Mouse (Mus musculus): ENCODE data around the gene Ints6.

Ints6 gene

DNA sequence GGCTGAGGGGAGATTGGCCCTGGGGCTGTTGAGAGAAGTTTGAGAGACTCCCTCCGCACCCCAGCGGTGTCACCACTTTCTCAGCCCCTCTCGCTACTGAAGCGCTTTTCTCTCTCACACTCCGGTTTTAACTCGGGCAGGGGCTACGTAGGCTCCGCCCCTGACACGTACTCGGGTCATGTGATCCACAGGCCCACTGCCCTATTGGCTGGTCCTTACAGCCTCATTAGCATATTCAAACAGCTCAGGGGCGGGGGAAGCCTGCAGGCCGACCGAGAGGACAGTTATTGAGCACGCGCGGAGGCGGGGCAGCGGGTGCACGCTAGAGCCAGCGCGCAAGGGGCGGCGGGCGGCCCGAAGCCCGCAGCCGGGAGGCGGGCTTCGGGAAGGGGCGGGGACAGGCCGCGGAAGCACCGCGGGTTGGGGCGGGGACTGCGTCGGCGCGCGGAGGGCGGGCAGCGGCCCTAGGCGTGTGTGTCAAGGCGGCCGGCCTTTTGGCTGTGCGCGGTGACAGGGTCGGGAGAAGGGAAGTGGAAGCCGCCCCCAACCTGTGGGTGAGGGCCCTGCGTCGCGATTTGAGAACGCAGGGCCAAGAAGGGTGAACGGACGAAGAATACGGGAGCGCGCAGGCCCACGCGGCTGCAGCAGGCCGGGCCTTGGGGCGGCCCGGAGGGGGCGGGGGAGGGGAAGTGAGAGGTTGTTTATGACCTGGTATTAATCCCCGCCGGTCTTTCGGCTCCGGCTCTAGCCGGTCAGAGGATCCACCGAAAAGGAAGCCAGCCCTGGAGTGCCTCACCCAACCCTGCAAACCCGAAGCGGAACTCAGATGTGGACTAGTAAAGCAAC lies at the start of gene Ints6:
TSS of gene Ints6 (minus strand) at position 134 of the 846 bp plus-strand sequence.
- DNase-seq: peak; percentile 97 to 99

DNA sequence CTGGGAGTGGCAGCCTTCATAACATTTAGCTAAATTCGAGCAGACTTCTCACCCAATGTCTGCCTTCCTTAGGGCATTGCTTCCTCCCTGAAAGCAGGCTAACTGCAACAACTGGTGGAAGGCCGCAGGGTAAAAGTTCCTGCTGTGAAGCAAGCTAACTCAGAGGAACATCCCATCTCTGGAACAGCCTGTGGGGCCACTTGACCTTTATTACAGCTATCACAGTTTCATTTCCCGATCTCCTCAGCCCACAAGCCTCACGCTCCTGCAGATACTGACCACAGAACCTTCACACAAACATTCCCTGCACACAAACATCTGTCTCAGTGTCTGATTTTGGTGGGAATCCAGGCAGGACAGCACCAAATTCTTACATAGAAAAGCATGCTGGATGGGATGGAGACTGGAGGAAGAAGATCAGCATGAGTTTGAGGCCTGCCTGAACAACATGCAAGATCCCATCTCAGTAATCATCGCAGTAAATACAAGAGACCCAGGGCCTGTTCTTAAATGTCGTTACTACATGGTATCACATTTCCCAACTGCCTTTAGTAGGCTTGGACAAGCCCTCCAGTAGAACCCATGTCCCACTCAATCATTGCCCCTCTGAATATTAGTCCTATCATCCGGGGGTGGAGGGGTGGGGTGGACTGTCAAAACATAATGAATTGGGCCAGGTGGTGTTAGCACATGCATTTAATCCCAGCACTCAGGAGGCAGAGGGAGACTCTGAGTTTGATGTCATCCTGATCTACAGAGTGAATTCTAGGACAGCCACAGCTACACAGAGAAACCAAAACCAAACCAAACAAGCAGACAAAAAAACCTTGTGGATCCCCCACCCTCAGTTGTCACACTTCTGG lies 47.9 kb upstream of the Ints6 start:
- DNase-seq: no peak

DNA sequence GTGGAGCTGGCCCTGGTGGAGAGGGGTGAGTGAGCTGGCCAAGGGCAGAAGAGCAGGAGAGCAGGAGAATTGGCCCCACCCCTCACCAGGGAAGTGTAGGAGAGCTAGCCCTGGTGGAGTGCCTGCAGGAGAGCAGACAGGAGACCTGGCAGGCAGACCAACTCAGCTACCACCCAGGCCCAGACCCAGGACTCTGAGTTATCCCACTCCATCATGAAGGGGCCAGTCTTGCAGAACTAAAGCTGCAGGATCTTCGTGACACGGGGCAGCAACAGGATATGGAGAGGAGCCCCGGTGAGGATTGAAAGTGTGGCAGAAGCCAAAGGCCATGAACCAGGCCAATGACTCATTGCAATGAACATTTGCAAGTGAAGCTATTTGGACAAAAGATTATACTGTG lies 46.0 kb upstream of the Ints6 start:
- DNase-seq: no peak

GRCm38 (mm10) chr14:62803204-62803603 lies 42.2 kb upstream of the Ints6 start:
- DNase-seq: no peak

DNA sequence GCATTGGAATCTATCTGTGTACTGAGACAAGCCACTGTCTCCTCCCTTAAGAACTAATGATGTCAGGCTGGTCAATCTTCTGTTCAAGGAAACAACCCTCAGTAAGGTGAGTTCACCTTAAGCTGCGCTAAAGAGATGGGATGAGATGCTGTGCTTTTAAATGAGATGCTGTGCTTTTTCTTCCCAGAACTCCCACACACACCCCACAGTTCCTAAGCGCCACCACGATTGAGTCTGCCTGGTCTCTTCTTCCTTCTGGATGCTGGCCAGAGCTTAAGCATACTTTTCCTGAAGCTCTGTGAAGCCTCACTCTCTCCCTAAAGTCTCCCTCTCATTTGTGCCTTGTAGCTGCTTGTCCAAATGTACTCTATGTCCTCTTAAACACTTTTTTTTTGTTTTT lies 39.8 kb upstream of the Ints6 start:
- no peak for DNase-seq

DNA sequence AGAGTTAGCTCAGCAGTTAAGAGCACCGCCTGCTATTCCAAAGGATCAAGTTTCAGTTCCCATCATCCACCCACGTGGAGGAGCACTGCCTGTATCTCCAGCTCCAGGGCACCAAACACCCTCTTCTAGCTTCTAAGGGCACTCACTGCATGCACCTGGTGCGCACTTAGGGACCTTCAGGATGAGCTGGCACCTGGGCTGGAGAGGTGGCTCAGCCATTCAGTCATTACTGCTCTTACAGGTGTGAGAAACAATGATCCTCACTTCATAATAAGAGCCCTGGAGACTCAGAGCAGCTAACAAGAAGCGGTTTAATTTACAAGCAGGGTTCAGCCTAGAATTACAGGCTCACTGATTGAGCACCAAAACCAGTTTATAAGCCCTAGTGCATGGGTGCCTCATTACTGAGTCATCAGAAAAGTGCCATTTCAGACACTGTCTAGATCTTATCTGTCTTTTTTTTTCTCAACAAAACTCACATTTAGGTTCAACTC lies 37.7 kb upstream of the Ints6 start:
- no peak for DNase-seq

DNA sequence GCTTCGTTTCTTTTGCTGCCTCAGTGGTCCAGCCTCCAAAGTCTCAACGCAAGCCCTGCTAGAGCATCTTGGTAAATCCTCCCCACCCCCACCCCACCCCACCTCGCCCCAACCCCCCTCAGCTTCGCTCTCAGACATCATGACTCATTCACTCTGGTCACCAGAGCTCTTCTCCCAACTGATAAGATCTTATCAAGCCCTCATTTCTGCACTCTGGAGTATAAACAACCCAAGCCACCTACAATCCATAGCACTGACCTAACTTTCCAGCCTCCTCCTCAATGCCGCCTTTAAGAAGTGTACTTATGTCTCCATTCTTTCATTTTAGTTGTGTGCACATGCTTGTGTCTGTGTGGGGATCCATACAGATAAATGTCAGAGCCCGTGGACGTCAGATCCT lies 34.8 kb upstream of the Ints6 start:
- no peak for DNase-seq

DNA sequence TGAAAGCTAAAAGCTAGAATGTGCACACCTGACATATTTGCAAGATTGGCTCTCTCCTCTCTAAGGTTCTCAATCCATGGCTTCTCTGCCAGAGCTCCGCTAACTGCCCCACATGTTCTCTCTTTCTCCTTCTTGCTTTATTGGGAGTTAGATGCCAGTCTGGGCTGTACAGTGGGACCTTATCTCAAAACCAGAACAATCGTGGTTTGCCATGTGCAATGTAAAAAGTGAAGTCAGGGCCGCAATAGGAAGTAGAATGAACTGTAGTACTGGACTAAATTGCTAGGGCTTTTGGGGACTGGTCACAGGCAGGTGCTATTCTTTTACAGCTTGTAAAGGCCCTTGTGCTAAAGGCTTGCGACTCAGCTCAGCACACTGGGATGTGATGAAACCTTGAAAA lies 28.3 kb upstream of the Ints6 start:
- DNase-seq: no peak

DNA sequence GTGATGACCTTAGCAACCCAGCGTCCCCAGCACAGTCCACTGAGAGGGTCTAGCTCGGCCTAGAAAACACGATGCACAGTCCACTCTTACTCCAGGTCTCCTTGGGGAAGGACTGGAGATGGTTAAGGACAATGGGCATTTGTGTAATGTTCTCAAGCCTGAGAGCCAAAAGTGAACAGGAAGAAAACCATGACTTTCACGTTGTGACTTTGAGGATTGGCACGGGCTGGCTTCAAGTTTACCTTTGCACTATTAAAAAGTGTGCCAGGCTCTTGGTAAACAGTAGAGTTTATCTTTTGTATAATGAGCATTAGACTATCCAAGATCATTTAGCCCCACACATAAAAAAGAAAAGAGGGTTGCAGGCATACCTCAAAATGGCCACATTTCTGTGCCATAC lies 22.0 kb upstream of the Ints6 start:
- DNase-seq: no peak

DNA sequence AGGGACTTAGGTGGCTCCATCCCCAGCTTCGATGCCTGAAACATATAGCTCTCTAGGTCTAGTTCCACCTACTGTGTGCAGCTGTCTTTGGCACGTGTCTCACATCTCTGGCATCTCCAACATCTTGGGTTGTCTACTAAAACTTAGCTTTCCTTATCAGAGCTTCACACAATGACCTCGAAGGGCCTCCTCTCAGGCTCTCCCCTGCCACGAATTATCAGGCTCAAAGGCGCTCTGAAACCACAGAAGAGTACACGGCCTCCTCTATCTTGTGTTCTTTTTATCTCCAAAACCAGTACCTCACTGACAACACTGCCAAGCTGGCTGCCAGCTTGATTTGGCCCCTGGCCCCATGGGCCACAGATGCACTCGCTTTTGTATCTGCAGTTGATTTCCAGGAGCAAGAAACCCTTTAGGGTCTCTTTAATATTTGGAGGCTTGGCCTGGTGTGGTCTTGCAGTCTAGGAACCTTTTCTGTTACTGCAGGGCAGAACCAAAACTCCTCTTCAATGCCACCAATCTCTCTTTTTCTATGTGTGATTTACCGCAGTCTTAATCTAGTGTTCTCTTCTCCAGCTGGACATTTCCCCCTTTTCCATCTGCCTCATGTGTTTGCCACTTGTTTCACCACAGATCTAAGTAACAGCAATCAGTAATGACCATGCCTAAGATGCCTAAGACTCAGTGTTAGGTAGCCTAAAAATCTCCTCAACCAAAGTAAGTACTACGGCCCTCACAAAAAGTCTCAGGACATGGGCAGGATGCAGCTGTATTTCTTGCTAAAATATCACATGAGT lies 19.7 kb upstream of the Ints6 start:
- DNase-seq: peak in 1 of 2 experiments; percentile 11

GRCm38 (mm10) chr14:62778095-62778494 lies 17.1 kb upstream of the Ints6 start:
- no peak for DNase-seq

DNA sequence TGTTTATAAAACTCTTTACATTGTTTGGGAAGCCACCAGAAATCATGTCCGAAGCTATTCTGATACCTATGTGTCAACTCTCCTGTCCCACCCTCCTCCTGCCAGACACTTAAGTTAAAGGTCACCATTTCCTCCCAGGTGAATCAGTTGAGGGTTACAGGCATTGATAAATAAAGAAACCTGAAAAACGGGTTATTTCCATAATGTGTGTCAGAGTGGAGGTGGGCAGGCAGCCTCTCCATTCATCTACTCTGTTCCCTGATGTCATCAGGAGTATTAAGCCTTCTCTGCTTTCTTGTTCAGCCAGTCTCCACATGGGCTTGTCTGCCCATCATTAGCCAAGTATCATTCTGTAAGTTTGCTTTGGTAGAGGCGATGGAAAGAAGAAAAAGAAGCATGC lies 14.1 kb upstream of the Ints6 start:
- no peak for DNase-seq

GRCm38 (mm10) chr14:62774246-62774645 lies 13.3 kb upstream of the Ints6 start:
- DNase-seq: no peak

DNA sequence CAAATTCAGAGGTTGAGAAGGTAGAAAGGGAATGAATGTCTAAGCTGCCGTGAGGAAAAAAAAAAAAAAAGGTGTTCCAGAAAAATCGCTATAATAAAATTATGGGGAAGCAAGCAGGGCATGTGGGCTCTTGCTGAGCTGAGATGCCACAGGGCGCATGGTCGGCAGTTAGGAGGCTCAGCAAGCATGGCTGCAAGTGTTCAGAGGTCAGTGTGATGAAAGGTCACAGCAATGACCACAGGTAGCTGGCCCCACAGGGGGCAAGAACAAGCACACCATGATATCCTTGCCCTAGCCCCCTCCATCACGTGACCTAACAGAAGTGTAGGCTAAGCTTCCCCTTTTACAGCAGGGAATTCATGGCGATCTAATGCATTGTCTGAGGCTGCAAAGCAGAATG lies 12.8 kb upstream of the Ints6 start:
- DNase-seq: no peak

DNA sequence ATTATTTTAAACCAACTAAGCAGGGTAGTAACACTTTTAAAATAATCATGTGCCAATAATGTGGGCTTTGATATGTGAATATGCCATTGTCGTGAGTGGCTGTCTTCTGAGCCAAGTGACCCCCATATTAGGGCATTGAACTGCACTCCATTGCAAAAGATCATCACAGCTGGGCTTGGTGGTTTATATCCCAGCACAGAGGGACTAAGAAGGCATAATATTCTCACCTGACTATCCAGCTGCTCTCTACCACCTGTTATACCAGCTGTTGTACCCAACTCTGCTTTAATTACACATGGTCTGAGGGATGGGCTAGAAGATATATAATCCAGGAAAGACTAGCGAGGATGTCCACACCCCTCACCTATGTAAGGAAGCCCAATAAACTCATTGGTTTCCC lies 4.4 kb upstream of the Ints6 start:
- no peak for DNase-seq

GRCm38 (mm10) chr14:62764371-62764770 lies 3.4 kb upstream of the Ints6 start:
- DNase-seq: peak; percentile 26 to 43

GRCm38 (mm10) chr14:62761943-62762342 lies 974 bp upstream of the Ints6 start:
- peak in 1 of 2 experiments; percentile 57 for DNase-seq

DNA sequence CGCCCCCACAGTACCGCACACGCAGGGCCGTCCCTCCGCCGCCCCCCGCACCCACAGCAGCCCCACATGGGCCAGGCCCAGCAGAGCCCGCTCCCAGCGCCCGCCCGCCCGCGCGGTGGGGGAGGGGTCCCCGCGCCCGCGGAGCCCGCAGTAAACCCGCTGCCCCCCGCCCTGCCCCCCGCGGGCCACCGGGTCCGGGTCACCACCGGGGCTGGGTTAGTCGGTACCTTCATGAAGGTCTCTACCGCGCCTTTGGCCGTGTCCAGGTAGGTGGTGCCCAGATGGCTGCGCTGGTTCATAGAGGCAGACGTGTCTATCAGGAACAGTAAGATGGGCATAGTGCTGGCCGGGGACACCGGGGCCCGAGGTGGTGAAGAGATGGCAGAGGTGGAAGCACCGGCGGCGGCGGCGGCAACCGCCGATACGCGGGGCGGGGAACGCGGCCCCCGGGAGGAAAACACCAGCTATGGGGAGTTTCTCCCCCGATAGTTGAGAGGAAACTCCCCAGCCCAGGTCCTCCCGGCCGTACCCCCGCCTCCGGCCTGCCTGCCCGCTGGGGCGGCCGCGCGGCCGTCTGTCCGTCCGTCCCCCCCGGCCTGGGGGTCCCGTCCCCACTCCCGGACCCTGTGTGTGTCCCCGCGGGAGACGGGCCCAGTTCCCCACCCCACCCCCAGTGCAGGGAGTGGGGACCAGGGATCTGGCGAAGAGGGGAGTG lies 491 bp downstream of the Ints6 start:
- peak in 1 of 2 experiments; percentile 80 for DNase-seq

- DNase-seq: peak; percentile 93 to 94
Observed at GRCm38 (mm10) chr14:62759771-62760320, 1.1 kb downstream of the Ints6 start.

GRCm38 (mm10) chr14:62758714-62759113 lies 2.3 kb downstream of the Ints6 start:
- DNase-seq: no peak

- no peak for DNase-seq
Observed at GRCm38 (mm10) chr14:62755095-62755640, 5.8 kb downstream of the Ints6 start.

DNA sequence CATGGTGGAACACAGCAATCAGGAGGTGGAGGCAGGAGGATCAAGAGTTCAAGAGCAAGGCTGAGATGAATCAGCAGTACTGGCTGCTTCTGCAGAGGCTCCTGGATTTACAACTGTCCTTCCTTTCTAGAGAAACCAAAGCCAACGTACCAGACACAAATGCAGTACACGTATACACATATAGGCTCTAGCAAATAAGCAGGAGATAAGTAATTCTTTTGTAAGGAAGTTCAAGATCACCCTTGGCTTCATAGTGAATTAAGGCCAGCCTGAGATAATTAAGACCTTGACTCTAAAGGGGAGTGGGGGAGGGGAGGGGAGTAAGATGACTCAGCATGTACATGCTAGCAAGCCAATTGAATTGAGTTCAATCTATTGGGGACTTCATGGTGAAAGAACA lies 9.5 kb downstream of the Ints6 start:
- peak; percentile 15 to 30 for DNase-seq
